Mouse (Mus musculus) adrenal gland, adult 8-10 months (tissue): Measurements from ENCODE around the gene Cp. TPM values are rescaled to one million over a fixed set of nuclear protein-coding genes. Genes with fewer than 3 reads are reported as not detected.
"Not testable (repeated sequence)": the region's sequence is repeated elsewhere in the genome, so short reads cannot be mapped to it uniquely, and the experiment has no call there.

ENCODE experiments used
- DNase-seq: peaks from one replicate; pipeline ENCODE4 v3.0.0; 2022
- total RNA-seq, 4 experiments: library from RNA; stranded (reverse); gene quantifications; 2 replicates each; pipeline ENCODE4 v1.2.4; 2022

The Cp gene
- total RNA-seq, result 10 to 100 TPM; 46.2 to 84.5 (median 51.1) TPM

GRCm38 (mm10) chr3:19956885-19957284 lies at the start of gene Cp:
TSS of gene Cp (plus strand) at chr3:19957054.
- no peak for DNase-seq

- no peak for DNase-seq
Measured at GRCm38 (mm10) chr3:19948552-19948951, 8.3 kb upstream of the Cp start.

- not testable (repeated sequence) for DNase-seq
Measured at GRCm38 (mm10) chr3:19949401-19949800, 7.5 kb upstream of the Cp start.

- no peak for DNase-seq
Measured at GRCm38 (mm10) chr3:19953425-19953824, 3.4 kb upstream of the Cp start.

GRCm38 (mm10) chr3:19953865-19954264 lies 3.0 kb upstream of the Cp start:
- peak; percentile 77 for DNase-seq

- no peak for DNase-seq
Measured at GRCm38 (mm10) chr3:19958031-19958430, 1.2 kb downstream of the Cp start.

- DNase-seq, result no peak
Measured at GRCm38 (mm10) chr3:19958983-19959382, 2.1 kb downstream of the Cp start.

- no peak for DNase-seq
Measured at GRCm38 (mm10) chr3:19960570-19961114, 3.8 kb downstream of the Cp start.

GRCm38 (mm10) chr3:19961341-19961740 lies 4.5 kb downstream of the Cp start:
- DNase-seq, result no peak

GRCm38 (mm10) chr3:19962769-19963513 lies 6.1 kb downstream of the Cp start:
- no peak for DNase-seq

GRCm38 (mm10) chr3:19964625-19965188 lies 7.9 kb downstream of the Cp start:
- no peak for DNase-seq

GRCm38 (mm10) chr3:19965239-19965638 lies 8.4 kb downstream of the Cp start:
- DNase-seq, result no peak

GRCm38 (mm10) chr3:19966072-19966471 lies 9.2 kb downstream of the Cp start:
- DNase-seq, result no peak

- DNase-seq, result peak; percentile 12
Measured at GRCm38 (mm10) chr3:19978474-19978873, 21.6 kb downstream of the Cp start.

GRCm38 (mm10) chr3:19981156-19981555 lies 24.3 kb downstream of the Cp start:
- no peak for DNase-seq

- no peak for DNase-seq
Measured at GRCm38 (mm10) chr3:19982846-19983245, 26.0 kb downstream of the Cp start.

- DNase-seq, result no peak
Measured at GRCm38 (mm10) chr3:19986123-19986522, 29.3 kb downstream of the Cp start.

GRCm38 (mm10) chr3:19990031-19990430 lies 33.2 kb downstream of the Cp start:
- peak; percentile 14 for DNase-seq

GRCm38 (mm10) chr3:19992388-19992787 lies 35.5 kb downstream of the Cp start:
- no peak for DNase-seq

- DNase-seq, result no peak
Measured at GRCm38 (mm10) chr3:19999551-19999950, 42.7 kb downstream of the Cp start.

GRCm38 (mm10) chr3:20000806-20001205 lies 44.0 kb downstream of the Cp start:
- DNase-seq, result no peak

GRCm38 (mm10) chr3:20002786-20003185 lies 45.9 kb downstream of the Cp start:
- peak; percentile 11 for DNase-seq

- no peak for DNase-seq
Measured at GRCm38 (mm10) chr3:20004422-20004821, 47.6 kb downstream of the Cp start.

- no peak for DNase-seq
Measured at GRCm38 (mm10) chr3:20005611-20006010, 48.8 kb downstream of the Cp start.
